Mouse (Mus musculus) kidney, embryonic 16.5 days (tissue): ENCODE measurements around the gene Nid2. TPM values are rescaled to one million over a fixed set of nuclear protein-coding genes. Genes with fewer than 3 reads are reported as not detected.

Experiments
- ATAC-seq: fragments of 200-750 bp; cut with Nextera tagmentation; 2 replicates; pipeline ENCODE4 v1.8.0; 2017; ENCODE audit warnings: moderate TSS enrichment; ENCODE audit not compliant: low FRiP score, low TSS enrichment
- H3K27ac ChIP-seq: fragments of 300-500 bp; sonication (generic); 2 replicates; pipeline ENCODE4 v1.5.1; 2014; ENCODE audit warnings: low read length
- H3K27me3 ChIP-seq: fragments of 300-500 bp; sonication (generic); 2 replicates; pipeline ENCODE4 v1.6.1; 2014; ENCODE audit warnings: low read length, control low read depth, mixed read lengths; ENCODE audit not compliant: insufficient read depth
- H3K36me3 ChIP-seq: fragments of 300-500 bp; sonication (generic); 2 replicates; pipeline ENCODE4 v1.6.1; 2014; ENCODE audit warnings: low read length, control low read depth, mixed read lengths; ENCODE audit not compliant: insufficient read depth
- H3K4me1 ChIP-seq: fragments of 300-500 bp; sonication (generic); 2 replicates; pipeline ENCODE4 v1.6.1; 2014; ENCODE audit warnings: low read length, control low read depth, mixed read lengths; ENCODE audit not compliant: insufficient read depth
- H3K4me2 ChIP-seq: fragments of 300-500 bp; sonication (generic); replicated peaks from 2 replicates; pipeline ENCODE4 v1.6.1; 2014; ENCODE audit warnings: low read depth, low read length
- H3K4me3 ChIP-seq: fragments of 300-500 bp; sonication (generic); 2 replicates; pipeline ENCODE4 v1.5.1; 2014; ENCODE audit warnings: mild to moderate bottlenecking, low read length
- H3K9ac ChIP-seq: fragments of 300-500 bp; sonication (generic); replicated peaks from 2 replicates; pipeline ENCODE4 v1.6.1; 2014; ENCODE audit warnings: low read length
- H3K9me3 ChIP-seq: fragments of 300-500 bp; sonication (generic); 2 replicates; pipeline ENCODE4 v1.6.1; 2016; ENCODE audit warnings: low read length, control low read depth
- WGBS: fragments of 180-500 bp; shearing (Covaris S2); extraction: QIAGEN DNeasy Blood & Tissue Kit; methylation state at CpG from one replicate; pipeline ENCODE4 v1.1.7; 2014; 5-methylcytosine and 5-hydroxymethylcytosine counted together
- polyA plus RNA-seq: library from polyadenylated mRNA; unstranded; fragments of >200 nt; fragmentation: Nextera tagmentation; extraction: Ambion mirVana; gene quantifications from 2 replicates; pipeline ENCODE4 v1.2.1, GENCODE M21; 2015

The Nid2 gene
- polyA plus RNA-seq, 1 experiment from 2014 or later: 147 TPM

GRCm38 (mm10) chr14:19774036-19774628 is 23.1 kb downstream of the Nid2 start:
- no peak overlapping the region for H3K9ac ChIP-seq
- H3K4me3 ChIP-seq: no peak overlapping the region
- H3K9me3 ChIP-seq: no peaks in the 10 kb centered on the region
- H3K27me3 ChIP-seq: no peaks in the 10 kb centered on the region
- H3K4me1 ChIP-seq: peaks cover 31% of the 10 kb centered on the region
- WGBS: 54% methylated on average over 13 of the region's 13 CpGs
- H3K27ac ChIP-seq: no peak overlapping the region
- no peak overlapping the region for H3K4me2 ChIP-seq
- peaks cover 9% of the 10 kb centered on the region; the same call in 1 of the 2 replicates for H3K36me3 ChIP-seq
- ATAC-seq: no peak

- Histone ChIP-seq H3K9me3 (no peaks in the 10 kb centered on the region), H3K27ac (no peak overlapping the region), H3K27me3 (no peaks in the 10 kb centered on the region), H3K4me2 (no peak overlapping the region), H3K9ac (no peak overlapping the region), H3K4me3 (no peak overlapping the region), H3K36me3 (peaks cover 13% of the 10 kb centered on the region; the same call in 1 of the 2 replicates), H3K4me1 (peaks cover 20% of the 10 kb centered on the region)
- ATAC-seq: no peak
- 90% methylated on average over 4 of the region's 4 CpGs for WGBS
Measured at GRCm38 (mm10) chr14:19775491-19775890, 24.4 kb downstream of the Nid2 start.

- no peak overlapping the region for H3K4me2 ChIP-seq
- H3K4me1 ChIP-seq: peaks cover 13% of the 10 kb centered on the region
- H3K36me3 ChIP-seq: peaks cover 13% of the 10 kb centered on the region; the same call in 1 of the 2 replicates
- ATAC-seq: no peak
- 94% methylated on average over 5 of the region's 5 CpGs for WGBS
- peak overlapping the region; percentile 70 for H3K27ac ChIP-seq
- H3K9ac ChIP-seq: no peak overlapping the region
- H3K4me3 ChIP-seq: no peak overlapping the region
- no peaks in the 10 kb centered on the region for H3K27me3 ChIP-seq
- H3K9me3 ChIP-seq: no peaks in the 10 kb centered on the region
Measured at GRCm38 (mm10) chr14:19776179-19776578, 25.1 kb downstream of the Nid2 start.

- Histone ChIP-seq H3K27me3 (no peaks in the 10 kb centered on the region), H3K9ac (no peak overlapping the region), H3K4me2 (no peak overlapping the region), H3K36me3 (peaks cover 14% of the 10 kb centered on the region; the same call in 1 of the 2 replicates), H3K27ac (peak overlapping the region; percentile 70), H3K4me1 (peaks cover 12% of the 10 kb centered on the region), H3K4me3 (no peak overlapping the region), H3K9me3 (no peaks in the 10 kb centered on the region)
- WGBS: 60% methylated on average over 6 of the region's 6 CpGs
- ATAC-seq: peak; percentile 70; the same call in 1 of the 2 replicates
Measured at GRCm38 (mm10) chr14:19776890-19777289, 25.8 kb downstream of the Nid2 start.

DNA sequence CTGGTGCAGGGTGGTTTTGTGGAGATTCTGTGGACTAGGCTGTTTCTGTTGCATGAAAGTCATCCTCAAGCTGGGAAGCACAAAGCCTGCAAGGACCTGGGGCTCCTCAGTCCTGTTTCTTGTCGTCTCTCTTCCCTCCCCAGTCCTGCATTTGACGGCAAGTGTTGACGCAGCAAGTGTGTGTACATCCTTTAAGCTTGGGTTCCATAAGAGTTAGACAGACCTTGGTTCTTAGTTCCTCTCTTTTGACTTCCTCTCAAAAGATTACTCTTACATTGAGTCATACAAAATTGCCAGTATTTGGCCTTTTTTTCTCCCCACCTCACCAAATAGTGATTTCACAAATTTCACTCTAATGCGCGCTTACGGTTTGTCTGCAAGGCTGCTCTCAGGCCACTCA is 26.3 kb downstream of the Nid2 start:
- Histone ChIP-seq H3K36me3 (peaks cover 17% of the 10 kb centered on the region; the same call in 1 of the 2 replicates), H3K4me1 (peaks cover 12% of the 10 kb centered on the region), H3K9ac (no peak overlapping the region), H3K27me3 (no peaks in the 10 kb centered on the region), H3K9me3 (no peaks in the 10 kb centered on the region), H3K4me2 (no peak overlapping the region), H3K27ac (no peak overlapping the region; the same call in 1 of the 2 replicates), H3K4me3 (no peak overlapping the region)
- no peak for ATAC-seq
- WGBS: 96% methylated on average over 6 of the region's 6 CpGs

- no peak overlapping the region for H3K4me3 ChIP-seq
- H3K27ac ChIP-seq: no peak overlapping the region
- no peak for ATAC-seq
- H3K4me2 ChIP-seq: no peak overlapping the region
- no peak overlapping the region for H3K9ac ChIP-seq
- 91% methylated on average over 13 of the region's 13 CpGs for WGBS
- peaks cover 17% of the 10 kb centered on the region; the same call in 1 of the 2 replicates for H3K36me3 ChIP-seq
- peaks cover 12% of the 10 kb centered on the region for H3K4me1 ChIP-seq
- H3K27me3 ChIP-seq: no peaks in the 10 kb centered on the region
- no peaks in the 10 kb centered on the region for H3K9me3 ChIP-seq
Measured at GRCm38 (mm10) chr14:19777945-19778344, 26.9 kb downstream of the Nid2 start.

DNA sequence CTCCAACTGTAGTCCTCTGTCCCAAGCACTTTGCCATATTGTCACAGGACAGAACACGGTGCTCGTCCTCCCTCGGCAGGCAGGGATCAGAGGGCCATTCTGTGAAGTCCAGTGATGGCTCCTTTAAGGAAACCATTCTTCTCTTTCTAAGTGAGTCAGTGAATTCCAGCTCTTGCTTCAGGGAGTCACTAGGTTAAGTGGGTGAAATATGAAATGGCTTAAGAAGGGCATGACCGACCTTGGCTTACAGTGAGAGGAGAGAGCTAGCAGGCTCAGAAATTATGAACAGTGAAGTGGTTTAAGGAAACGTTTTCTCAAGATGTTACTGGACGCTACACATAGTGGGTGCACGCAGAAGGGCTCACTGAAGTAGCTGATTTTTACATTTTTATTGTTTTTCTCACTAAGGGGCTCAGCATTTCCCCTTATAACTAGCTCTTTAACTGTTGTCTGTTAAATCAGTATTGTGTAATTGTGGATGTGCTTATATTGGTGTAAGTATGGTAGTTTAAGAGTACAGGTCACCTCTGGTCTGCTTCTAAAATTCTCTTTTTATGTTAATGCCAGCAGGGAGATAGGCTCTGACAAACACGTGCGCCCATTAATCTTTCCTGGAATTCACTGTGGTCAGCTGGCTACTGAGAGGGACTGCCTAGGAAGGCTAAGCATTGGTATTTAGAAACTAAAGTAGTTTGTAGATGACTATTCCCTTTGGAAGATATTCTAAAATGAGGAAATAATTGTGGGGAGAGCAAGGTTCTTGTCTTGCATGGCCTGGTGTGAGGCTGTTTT is 34.9 kb downstream of the Nid2 start:
- WGBS: 65% methylated on average over 9 of the region's 9 CpGs
- no peak for ATAC-seq

DNA sequence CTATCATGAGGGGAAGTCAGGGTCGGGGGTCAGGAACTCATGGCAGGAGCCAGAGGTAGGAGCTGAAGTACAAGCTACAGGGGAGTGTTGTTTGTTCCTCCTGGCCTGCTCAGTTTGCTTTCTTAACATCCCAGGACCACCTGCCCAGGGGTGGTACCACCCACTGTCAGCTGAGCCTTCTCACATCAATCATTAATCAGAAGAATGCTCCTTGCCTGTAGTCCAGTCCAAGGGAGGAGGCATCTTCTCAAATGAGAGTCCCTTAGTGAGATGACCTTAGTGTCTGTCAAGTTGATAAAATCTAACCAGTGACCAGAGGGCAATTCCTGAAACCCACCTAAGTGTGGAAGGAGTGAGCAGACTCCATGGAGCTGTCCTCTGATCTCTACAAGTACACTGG is 37.4 kb downstream of the Nid2 start:
- H3K4me2 ChIP-seq: no peak overlapping the region
- WGBS: 75% methylated on average over 1 of the region's 1 CpGs
- peak; percentile 35; the same call in 1 of the 2 replicates for ATAC-seq
- no peak overlapping the region for H3K4me3 ChIP-seq
- H3K27me3 ChIP-seq: no peaks in the 10 kb centered on the region
- peaks cover 15% of the 10 kb centered on the region for H3K36me3 ChIP-seq
- H3K9ac ChIP-seq: no peak overlapping the region
- H3K4me1 ChIP-seq: no peaks in the 10 kb centered on the region
- H3K9me3 ChIP-seq: no peaks in the 10 kb centered on the region
- H3K27ac ChIP-seq: no peak overlapping the region

More for the DNA sequence above, 34.9 kb downstream of the Nid2 start:
- Histone ChIP-seq H3K27ac (no peak overlapping the region), H3K4me3 (no peak overlapping the region), H3K4me1 (no peaks in the 10 kb centered on the region), H3K9ac (no peak overlapping the region), H3K27me3 (no peaks in the 10 kb centered on the region), H3K4me2 (no peak overlapping the region), H3K36me3 (peaks cover 9% of the 10 kb centered on the region; the same call in 1 of the 2 replicates), H3K9me3 (no peaks in the 10 kb centered on the region)

GRCm38 (mm10) chr14:19794881-19795280 is 43.8 kb downstream of the Nid2 start:
- H3K4me1 ChIP-seq: no peaks in the 10 kb centered on the region
- no peaks in the 10 kb centered on the region for H3K27me3 ChIP-seq
- ATAC-seq: peak; percentile 27; the same call in 1 of the 2 replicates
- H3K4me3 ChIP-seq: no peak overlapping the region
- WGBS: 47% methylated on average over 4 of the region's 4 CpGs
- peaks cover 25% of the 10 kb centered on the region for H3K36me3 ChIP-seq
- no peak overlapping the region for H3K9ac ChIP-seq
- no peaks in the 10 kb centered on the region for H3K9me3 ChIP-seq
- H3K27ac ChIP-seq: peak overlapping the region; percentile 40; the same call in 1 of the 2 replicates
- H3K4me2 ChIP-seq: no peak overlapping the region
